Mouse (Mus musculus): ENCODE results near the gene Zc2hc1c. TPM values are rescaled to one million over a fixed set of nuclear protein-coding genes. Genes with fewer than 3 reads are reported as not detected.

The Zc2hc1c gene
- total and polyA plus RNA-seq, 3 experiments, result 0.04 to 0.39 TPM; not detected in 1

DNA sequence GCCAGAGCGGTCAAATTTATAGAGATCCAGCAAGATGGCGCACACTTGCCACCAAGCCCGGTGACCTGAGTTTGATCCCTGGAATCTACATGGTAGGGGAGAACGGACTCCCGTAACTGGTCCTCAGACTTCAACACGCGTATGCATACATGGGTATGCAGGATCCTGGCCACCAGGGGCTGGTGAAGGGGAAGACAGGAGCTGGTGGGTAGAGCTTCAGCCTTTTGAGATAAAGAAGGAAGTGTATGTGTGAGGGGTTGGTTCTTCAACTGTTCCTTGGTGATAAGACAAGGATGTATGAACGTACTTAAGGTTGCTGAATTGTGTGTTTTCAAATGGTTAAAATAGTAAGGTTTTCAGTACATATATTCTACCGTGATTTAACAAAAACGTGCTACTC is 9.5 kb upstream of the Zc2hc1c start:
- Histone ChIP-seq H3K4me3 (ENCODE audit: control insufficient read depth in 1 of 2, insufficient read depth in 1 of 2, low read depth in 2 of 2, low read length in 2 of 2) (no peak overlapping the region), H3K27me3 (ENCODE audit: control insufficient read depth in 1 of 2, insufficient read depth in 2 of 2, low read length in 2 of 2) (no peaks in the 10 kb centered on the region), H3K9me3 (replicated peaks; ENCODE audit: insufficient read depth, low read length) (no peaks in the 10 kb centered on the region), H3K36me3 (ENCODE audit: control insufficient read depth in 1 of 2, insufficient read depth in 2 of 2, low read length in 2 of 2) (peaks cover 0 to 20% of the 10 kb centered on the region in 2 experiments; a peak in 2 of 4 replicates), H3K27ac (ENCODE audit: control insufficient read depth, low read depth, low read length) (peak overlapping the region; percentile 76), H3K4me1 (ENCODE audit: control insufficient read depth in 1 of 2, insufficient read depth in 2 of 2, low read length in 2 of 2) (peaks cover 12 to 19% of the 10 kb centered on the region in 2 experiments), H3K9ac (ENCODE audit: control insufficient read depth, low read depth, low read length, poor library complexity, severe bottlenecking) (no peak overlapping the region), H3K79me2 (ENCODE audit: control insufficient read depth, insufficient read depth, low read length, poor library complexity) (peaks cover 5% of the 10 kb centered on the region; the same call in 1 of the 2 replicates)
- no peak for TF ChIP-seq UBTF (IDR thresholded peaks at IDR 0.05; ENCODE audit: borderline replicate concordance, insufficient read depth, low read depth, low read length)
- no peak; the same call in 1 of the 2 replicates for TF ChIP-seq BHLHE40 (IDR thresholded peaks at IDR 0.05; ENCODE audit: borderline replicate concordance, low read depth, low read length)
- TF ChIP-seq MXI1 (IDR thresholded peaks at IDR 0.05; ENCODE audit: low read depth, low read length), result no peak
- no peak for TF ChIP-seq POLR2AphosphoS5 (IDR thresholded peaks at IDR 0.05; ENCODE audit: borderline replicate concordance, low read depth, low read length)
- TF ChIP-seq MAFK (IDR thresholded peaks at IDR 0.05; ENCODE audit: borderline replicate concordance, low read depth, low read length), result no peak
- peak; percentile 63; the same call in 1 of the 2 replicates for TF ChIP-seq RCOR1 (IDR thresholded peaks at IDR 0.05; ENCODE audit: low read depth, low read length)
- no peak for TF ChIP-seq SMC3 (IDR thresholded peaks at IDR 0.05; ENCODE audit: low read depth, low read length)
- TF ChIP-seq POLR2AphosphoS2 (IDR thresholded peaks at IDR 0.05; ENCODE audit: low read length), result no peak
- TF ChIP-seq MYC (IDR thresholded peaks at IDR 0.05; ENCODE audit: low read depth, low read length), result no peak
- TF ChIP-seq TBP (IDR thresholded peaks at IDR 0.05; ENCODE audit: low read depth, low read length), result 0 out of 2 replicates have a peak, but pooled peaks have one; percentile 32
- no peak for TF ChIP-seq MEF2A (IDR thresholded peaks at IDR 0.05; ENCODE audit: extremely low read depth, insufficient replicate concordance, low read depth, low read length, poor library complexity, severe bottlenecking)
- TF ChIP-seq HCFC1 (IDR thresholded peaks at IDR 0.05; ENCODE audit: low read depth, low read length), result 0 out of 2 replicates have a peak, but pooled peaks have one; percentile 21
- TF ChIP-seq MAZ (IDR thresholded peaks at IDR 0.05; ENCODE audit: low read depth, low read length), result 0 out of 2 replicates have a peak, but pooled peaks have one; percentile 25
- TF ChIP-seq GABPA (IDR thresholded peaks at IDR 0.05; ENCODE audit: low read depth, low read length), result no peak
- peak; percentile 91 for TF ChIP-seq GATA1 (IDR thresholded peaks at IDR 0.05; ENCODE audit: low read depth, low read length)
- no peak for TF ChIP-seq USF2 (IDR thresholded peaks at IDR 0.05; ENCODE audit: borderline replicate concordance in 1 of 2, insufficient read depth in 1 of 2, low read depth in 1 of 2, low read length in 2 of 2)
- TF ChIP-seq TCF12 (IDR thresholded peaks at IDR 0.05; ENCODE audit: low read depth, low read length), result peak; percentile 84
- no peak for TF ChIP-seq ZMIZ1 (IDR thresholded peaks at IDR 0.05; ENCODE audit: low read depth, low read length)
- no peak for TF ChIP-seq KAT2A (conservative IDR thresholded peaks at IDR 0.05; ENCODE audit: low read depth, low read length)
- TF ChIP-seq ELF1 (IDR thresholded peaks at IDR 0.05; ENCODE audit: low read depth, low read length), result peak; percentile 34; the same call in 1 of the 2 replicates
- TF ChIP-seq MAX (IDR thresholded peaks at IDR 0.05; ENCODE audit: low read length), result no peak; the same call in 1 of the 2 replicates
- peak; percentile 31 to 50 (median 47); a peak in 5 of 6 replicates for TF ChIP-seq CTCF (IDR thresholded peaks at IDR 0.05 in 2 of 3, conservative IDR thresholded peaks at IDR 0.05 in 1 of 3; ENCODE audit: control insufficient read depth in 1 of 3, insufficient read depth in 1 of 3, low read depth in 2 of 3, low read length in 3 of 3, poor library complexity in 1 of 3, severe bottlenecking in 1 of 3)
- TF ChIP-seq POLR2A (IDR thresholded peaks at IDR 0.05; ENCODE audit: control insufficient read depth in 1 of 2, insufficient read depth in 1 of 2, low read depth in 1 of 2, low read length in 2 of 2, poor library complexity in 1 of 2), result peak in 1 of 2 experiments; percentile 39; a peak in 1 of 4 replicates
- TF ChIP-seq RAD21 (IDR thresholded peaks at IDR 0.05; ENCODE audit: low read depth, low read length), result no peak
- 0 out of 2 replicates have a peak, but pooled peaks have one; percentile 43 for TF ChIP-seq SIN3A (IDR thresholded peaks at IDR 0.05; ENCODE audit: low read length)
- TF ChIP-seq JUND (IDR thresholded peaks at IDR 0.05; ENCODE audit: low read depth, low read length), result no peak
- no peak for TF ChIP-seq NRF1 (IDR thresholded peaks at IDR 0.05; ENCODE audit: insufficient read depth, low read depth, low read length, poor library complexity, severe bottlenecking)
- TF ChIP-seq MYB (IDR thresholded peaks at IDR 0.05; ENCODE audit: low read depth, low read length), result peak; percentile 16; the same call in 1 of the 2 replicates
- no peak for TF ChIP-seq ZC3H11A (IDR thresholded peaks at IDR 0.05; ENCODE audit: low read depth, low read length)
- peak; percentile 84 to 87 for TF ChIP-seq EP300 (IDR thresholded peaks at IDR 0.05; ENCODE audit: low read depth in 1 of 2, low read length in 2 of 2)
- peak; percentile 62; the same call in 1 of the 2 replicates for TF ChIP-seq ETS1 (IDR thresholded peaks at IDR 0.05; ENCODE audit: low read depth, low read length)
- peak; percentile 81 for TF ChIP-seq TAL1 (IDR thresholded peaks at IDR 0.05; ENCODE audit: low read length)
- DNase-seq (ENCODE audit: low read depth, low spot score), result peak; percentile 87
